Mouse (Mus musculus) forebrain, embryonic 14.5 days (tissue): ENCODE data around the gene Fam71a. TPM values are rescaled to one million over a fixed set of nuclear protein-coding genes. Genes with fewer than 3 reads are reported as not detected.

Experiments
- ATAC-seq: fragments of 200-750 bp; cut with Nextera tagmentation; 2 replicates; pipeline ENCODE4 v1.8.0; 2017; ENCODE audit warnings: mild to moderate bottlenecking, moderate library complexity
- DNase-seq: peaks from one replicate; pipeline ENCODE4 v3.0.0-alpha.2; 2015; ENCODE audit warnings: low spot score
- H3K27ac ChIP-seq: fragments of 300-500 bp; sonication (generic); 2 replicates; pipeline ENCODE4 v1.5.1; 2014; ENCODE audit warnings: low read depth, mild to moderate bottlenecking, control low read depth, low read length, moderate library complexity
- H3K27me3 ChIP-seq: fragments of 300-500 bp; sonication (generic); replicated peaks from 2 replicates; pipeline ENCODE4 v1.6.1; 2014; ENCODE audit warnings: low read length, control low read depth, mixed read lengths; ENCODE audit not compliant: control insufficient read depth, insufficient read depth
- H3K36me3 ChIP-seq: fragments of 300-500 bp; sonication (generic); 2 replicates; pipeline ENCODE4 v1.6.1; 2014; ENCODE audit warnings: low read length, control low read depth; ENCODE audit not compliant: control insufficient read depth, insufficient read depth
- H3K4me1 ChIP-seq: fragments of 300-500 bp; sonication (generic); 2 replicates; pipeline ENCODE4 v1.6.1; 2014; ENCODE audit warnings: antibody characterized with exemption, low read length, control low read depth; ENCODE audit not compliant: control insufficient read depth, insufficient read depth
- H3K4me2 ChIP-seq: fragments of 300-500 bp; sonication (generic); 2 replicates; pipeline ENCODE4 v1.6.1; 2014; ENCODE audit warnings: mild to moderate bottlenecking, control low read depth, low read length
- H3K4me3 ChIP-seq: fragments of 300-500 bp; sonication (generic); 2 replicates; pipeline ENCODE4 v1.5.1; 2014; ENCODE audit warnings: low read depth, low read length, control low read depth
- H3K9ac ChIP-seq: fragments of 300-500 bp; sonication (generic); 2 replicates; pipeline ENCODE4 v1.6.1; 2014; ENCODE audit warnings: mild to moderate bottlenecking, low read length, control low read depth, moderate library complexity
- H3K9me3 ChIP-seq: fragments of 300-500 bp; sonication (generic); replicated peaks from 2 replicates; pipeline ENCODE4 v1.6.1; 2016; ENCODE audit warnings: low read length, control low read depth, mixed read lengths; ENCODE audit not compliant: control insufficient read depth
- WGBS: fragments of 180-500 bp; shearing (Covaris S2); extraction: QIAGEN DNeasy Blood & Tissue Kit; methylation state at CpG from one replicate; pipeline ENCODE4 v1.1.7; 2014; 5-methylcytosine and 5-hydroxymethylcytosine counted together
- polyA plus RNA-seq: library from polyadenylated mRNA; unstranded; fragments of >200 nt; fragmentation: Nextera tagmentation; extraction: Ambion mirVana; gene quantifications from 2 replicates; pipeline ENCODE4 v1.2.1, GENCODE M21; 2014

Gene Fam71a
- polyA plus RNA-seq, 1 experiment from 2014 or later = not detected

DNA sequence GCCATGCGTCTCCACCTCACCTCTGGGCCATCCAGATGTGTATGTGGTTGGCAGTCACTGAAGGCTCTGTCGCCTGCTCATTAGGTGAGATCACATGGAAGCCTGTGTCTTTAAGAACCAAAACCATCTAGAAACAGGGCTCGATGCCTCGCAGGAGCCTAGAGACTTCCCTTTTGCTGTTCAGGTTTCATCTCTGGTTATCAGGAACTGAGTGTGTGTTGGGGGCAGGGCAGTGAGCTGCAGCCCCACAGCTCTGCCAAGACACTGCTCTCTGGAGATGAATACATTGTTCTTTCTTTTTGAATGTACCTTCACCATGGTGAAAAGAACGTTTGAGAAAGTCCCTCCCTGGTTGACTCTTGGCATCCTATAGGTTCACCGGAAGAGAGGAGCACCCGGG is 49.7 kb downstream of the Fam71a start:
- no peak for ATAC-seq
- no peaks in the 10 kb centered on the region for H3K27me3 ChIP-seq
- no peaks in the 10 kb centered on the region for H3K36me3 ChIP-seq
- H3K4me2 ChIP-seq = no peak overlapping the region
- H3K4me3 ChIP-seq = no peak overlapping the region
- H3K9me3 ChIP-seq = no peaks in the 10 kb centered on the region
- no peaks in the 10 kb centered on the region for H3K4me1 ChIP-seq
- WGBS = 83% methylated on average over 7 of the region's 7 CpGs
- DNase-seq = no peak
- H3K9ac ChIP-seq = no peak overlapping the region
- H3K27ac ChIP-seq = no peak overlapping the region

Other genes with a start within 250 kb of the Fam71a start
- 57.4 and 60.6 TPM in 2 replicates for gene Angel2, start 239.7 kb downstream of the Fam71a start, polyA plus RNA-seq
- gene Vash2, start 185.5 kb downstream of the Fam71a start, polyA plus RNA-seq = 77.3 and 98.6 TPM in 2 replicates
- 6.0 and 8.4 TPM in 2 replicates for gene Flvcr1, start 138.7 kb downstream of the Fam71a start, polyA plus RNA-seq
- not detected in 2 replicates for gene Spata45, start 128.2 kb downstream of the Fam71a start, polyA plus RNA-seq
- 10.0 and 10.4 TPM in 2 replicates for gene Tatdn3, start 101.9 kb downstream of the Fam71a start, polyA plus RNA-seq
- gene Nsl1, start 101.8 kb downstream of the Fam71a start, polyA plus RNA-seq = 6.9 and 7.3 TPM in 2 replicates
- 1.6 and 1.8 TPM in 2 replicates for gene Batf3, start 67.0 kb downstream of the Fam71a start, polyA plus RNA-seq
- 0.98 and 1.5 TPM in 2 replicates for gene Atf3, start 53.2 kb upstream of the Fam71a start, polyA plus RNA-seq
- 125 and 128 TPM in 2 replicates for gene Nenf, start 153.4 kb upstream of the Fam71a start, polyA plus RNA-seq
- gene Tmem206, start 161.1 kb upstream of the Fam71a start, polyA plus RNA-seq = 57.0 and 62.5 TPM in 2 replicates
- 10.5 and 11.8 TPM in 2 replicates for gene Ppp2r5a, start 238.5 kb upstream of the Fam71a start, polyA plus RNA-seq